Mouse (Mus musculus) CD4-positive, CD25-positive, alpha-beta regulatory T cell, adult 4 months (primary cell): ENCODE results near the gene Ints3. TPM values are rescaled to one million over a fixed set of nuclear protein-coding genes. Genes with fewer than 3 reads are reported as not detected.

Source experiments
- ATAC-seq: one replicate; pipeline ENCODE4 v1.8.0; 2017
- polyA plus RNA-seq, 2 experiments: library from polyadenylated mRNA; unstranded; fragments of 100-300 nt; shearing (Covaris generic); gene quantifications; one replicate each; pipeline ENCODE4 v1.2.1; 2017

The Ints3 gene
- polyA plus RNA-seq, 2 experiments from 2014 or later, result 16.9 to 17.9 TPM

DNA sequence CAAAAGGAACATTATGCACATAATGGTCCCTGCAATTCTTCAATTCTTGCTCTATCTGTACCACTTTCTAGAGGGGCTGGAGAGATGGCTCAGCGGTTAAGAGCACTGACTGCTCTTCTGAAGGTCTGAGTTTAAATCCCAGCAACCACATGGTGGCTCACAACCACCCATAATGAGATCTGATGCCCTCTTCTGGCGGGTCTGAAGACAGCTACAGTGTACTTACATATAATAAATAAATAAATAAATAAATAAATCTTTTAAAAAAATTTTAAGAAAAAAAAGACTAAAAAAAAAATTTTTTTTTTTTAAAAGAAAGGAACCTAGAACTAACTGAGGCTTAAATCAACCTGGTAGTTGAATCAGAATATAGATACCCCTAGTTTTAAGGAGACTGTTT, 90.6 kb downstream of the Ints3 start:
- ATAC-seq, result peak; percentile 11

Other genes starting within 250 kb of the Ints3 start
- gene Rps27, start 220.0 kb downstream of the Ints3 start, polyA plus RNA-seq, result 1,000 to 10,000 TPM; 7,118 to 8,557 TPM
- under 1 TPM in 1 of 2 experiments, not detected in 1; 0.58 TPM for gene Rab13, start 219.9 kb downstream of the Ints3 start, polyA plus RNA-seq
- 10 to 100 TPM; 60.5 to 75.2 TPM for gene Jtb, start 202.0 kb downstream of the Ints3 start, polyA plus RNA-seq
- gene Creb3l4, start 190.1 kb downstream of the Ints3 start, polyA plus RNA-seq, result under 1 TPM in 1 of 2 experiments, not detected in 1; 0.20 TPM
- 10 to 100 TPM; 36.5 to 50.4 TPM for gene Slc39a1, start 185.4 kb downstream of the Ints3 start, polyA plus RNA-seq
- 10 to 100 TPM; 34.0 to 50.6 TPM for gene Crtc2, start 179.5 kb downstream of the Ints3 start, polyA plus RNA-seq
- gene Dennd4b, start 168.4 kb downstream of the Ints3 start, polyA plus RNA-seq, result 10 to 100 TPM; 17.9 to 28.0 TPM
- gene Gatad2b, start 140.4 kb downstream of the Ints3 start, polyA plus RNA-seq, result 10 to 100 TPM; 25.2 to 26.2 TPM
- under 1 TPM in 1 of 2 experiments, not detected in 1; 0.19 TPM for gene Slc27a3, start 43.7 kb downstream of the Ints3 start, polyA plus RNA-seq
- not detected for gene Npr1, start 32.2 kb upstream of the Ints3 start, polyA plus RNA-seq
- gene Ilf2, start 42.5 kb upstream of the Ints3 start, polyA plus RNA-seq, result 100 to 1,000 TPM; 113 to 125 TPM
- 10 to 100 TPM; 60.4 to 65.0 TPM for gene Snapin, start 57.4 kb upstream of the Ints3 start, polyA plus RNA-seq
- gene Chtop, start 75.9 kb upstream of the Ints3 start, polyA plus RNA-seq, result 10 to 100 TPM; 50.3 to 57.9 TPM
- gene S100a1, start 80.8 kb upstream of the Ints3 start, polyA plus RNA-seq, result 1 to 10 TPM; 3.3 to 4.9 TPM
- 100 to 1,000 TPM; 157 to 222 TPM for gene S100a13, start 80.8 kb upstream of the Ints3 start, polyA plus RNA-seq
- not detected for gene S100a14, start 93.2 kb upstream of the Ints3 start, polyA plus RNA-seq
- not detected for gene S100a16, start 103.6 kb upstream of the Ints3 start, polyA plus RNA-seq
- gene S100a3, start 127.0 kb upstream of the Ints3 start, polyA plus RNA-seq, result 1 to 10 TPM; 2.1 to 2.5 TPM
- gene S100a2, start 156.6 kb upstream of the Ints3 start, polyA plus RNA-seq, result not detected
- not detected for gene Gm42674, start 168.3 kb upstream of the Ints3 start, polyA plus RNA-seq
- 100 to 1,000 TPM in 1 of 2 experiments, 10 to 100 TPM in 1; 74.9 to 104 TPM for gene S100a4, start 170.1 kb upstream of the Ints3 start, polyA plus RNA-seq
- not detected for gene S100a5, start 174.9 kb upstream of the Ints3 start, polyA plus RNA-seq
- gene S100a6, start 179.3 kb upstream of the Ints3 start, polyA plus RNA-seq, result 100 to 1,000 TPM; 291 to 360 TPM
- not detected for gene S100a7a, start 220.4 kb upstream of the Ints3 start, polyA plus RNA-seq
- not detected for gene S100a8, start 235.4 kb upstream of the Ints3 start, polyA plus RNA-seq